Mouse (Mus musculus): Measurements from ENCODE around the gene Abca3. TPM values are rescaled to one million over a fixed set of nuclear protein-coding genes. Genes with fewer than 3 reads are reported as not detected.
"Not testable (repeated sequence)": the region's sequence is repeated elsewhere in the genome, so short reads cannot be mapped to it uniquely, and the experiment has no call there.

Gene Abca3
- polyA plus RNA-seq, 1 experiment from 2014 or later = 30.4 TPM

- H3K9ac ChIP-seq (ENCODE audit: low read depth, low read length) = peak overlapping the region; percentile 89
- H3K27me3 ChIP-seq (replicated peaks; ENCODE audit: control insufficient read depth, insufficient read depth, low read length) = no peaks in the 10 kb centered on the region
- peak overlapping the region; percentile 72 for H3K4me3 ChIP-seq (ENCODE audit: low read depth, low read length)
- H3K9me3 ChIP-seq (ENCODE audit: control insufficient read depth, low read length) = no peaks in the 10 kb centered on the region
- no peak overlapping the region for H3K27ac ChIP-seq (ENCODE audit: low read depth, low read length)
- H3K4me1 ChIP-seq (replicated peaks; ENCODE audit: control insufficient read depth, insufficient read depth, low read length) = peaks cover 19% of the 10 kb centered on the region
- WGBS = 86% methylated on average over 3 of the region's 3 CpGs
- DNase-seq (ENCODE audit: low spot score) = no peak
- H3K36me3 ChIP-seq (ENCODE audit: control insufficient read depth, insufficient read depth, low read length) = peaks cover 34% of the 10 kb centered on the region
- no peak for ATAC-seq (replicated peaks; ENCODE audit: low FRiP score)
- peak overlapping the region; percentile 84 for H3K4me2 ChIP-seq
Observed at GRCm38 (mm10) chr17:24416051-24416652, 64.4 kb downstream of the Abca3 start.

DNA sequence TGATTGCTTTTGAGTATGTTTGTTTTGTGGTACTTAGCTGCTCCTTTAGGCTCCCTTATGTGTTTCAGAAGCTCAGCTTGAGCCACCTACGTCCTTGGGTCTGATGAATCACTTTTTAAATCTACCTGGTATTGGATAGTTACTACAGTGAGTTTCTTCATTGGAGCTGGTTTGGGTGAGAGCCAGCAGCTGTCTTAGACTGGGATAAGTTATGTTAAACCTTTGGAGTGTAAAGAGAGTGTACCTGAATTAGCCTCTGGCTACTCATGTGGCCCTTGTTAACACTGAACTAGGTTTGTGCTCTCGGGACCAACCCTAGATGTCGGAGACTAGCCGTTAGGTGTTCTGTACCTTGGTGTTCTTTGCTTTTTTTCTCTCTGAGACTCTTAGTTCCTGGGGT, 71.4 kb downstream of the Abca3 start:
- no peak overlapping the region for H3K4me2 ChIP-seq
- H3K27me3 ChIP-seq (replicated peaks; ENCODE audit: control insufficient read depth, insufficient read depth, low read length) = no peaks in the 10 kb centered on the region
- H3K9ac ChIP-seq (ENCODE audit: low read depth, low read length) = no peak overlapping the region
- H3K36me3 ChIP-seq (ENCODE audit: control insufficient read depth, insufficient read depth, low read length) = peaks cover 59% of the 10 kb centered on the region
- DNase-seq (ENCODE audit: low spot score) (no peak), ATAC-seq (replicated peaks; ENCODE audit: low FRiP score) (no peak)
- H3K27ac ChIP-seq (ENCODE audit: low read depth, low read length) = no peak overlapping the region
- H3K9me3 ChIP-seq (ENCODE audit: control insufficient read depth, low read length) = no peaks in the 10 kb centered on the region
- 94% methylated on average over 4 of the region's 4 CpGs for WGBS
- H3K4me3 ChIP-seq (ENCODE audit: low read depth, low read length) = no peak overlapping the region
- H3K4me1 ChIP-seq (replicated peaks; ENCODE audit: control insufficient read depth, insufficient read depth, low read length) = 0 out of 2 replicates have a peak, but pooled peaks cover 5% of the 10 kb centered on the region

DNA sequence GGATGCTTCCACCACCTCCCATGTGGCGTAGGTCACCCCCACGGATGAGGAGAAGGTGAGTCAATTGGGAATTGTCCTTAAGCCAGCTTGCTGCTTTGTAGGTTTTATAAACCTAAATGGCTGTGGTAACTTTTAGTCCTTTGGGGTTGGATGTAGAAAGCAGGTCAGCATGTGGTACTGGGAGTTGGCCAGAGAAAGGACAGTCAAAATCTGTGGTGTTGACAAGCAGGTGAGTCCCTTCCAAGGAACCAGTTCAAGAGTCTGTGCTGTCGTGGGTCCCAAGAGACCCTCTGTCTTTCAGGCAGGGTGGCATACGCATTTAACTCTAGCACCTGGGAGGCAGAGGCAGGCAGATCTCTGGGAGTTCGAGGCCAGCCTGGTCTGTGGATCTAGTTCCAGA, 72.7 kb downstream of the Abca3 start:
- ATAC-seq (replicated peaks; ENCODE audit: low FRiP score) (no peak), DNase-seq (ENCODE audit: low spot score) (no peak)
- H3K4me3 ChIP-seq (ENCODE audit: low read depth, low read length) = no peak overlapping the region
- WGBS = 89% methylated on average over 5 of the region's 5 CpGs
- no peaks in the 10 kb centered on the region for H3K27me3 ChIP-seq (replicated peaks; ENCODE audit: control insufficient read depth, insufficient read depth, low read length)
- H3K4me2 ChIP-seq = no peak overlapping the region
- H3K9ac ChIP-seq (ENCODE audit: low read depth, low read length) = no peak overlapping the region
- 0 out of 2 replicates have a peak, but pooled peaks cover 5% of the 10 kb centered on the region for H3K4me1 ChIP-seq (replicated peaks; ENCODE audit: control insufficient read depth, insufficient read depth, low read length)
- no peaks in the 10 kb centered on the region for H3K9me3 ChIP-seq (ENCODE audit: control insufficient read depth, low read length)
- peaks cover 46% of the 10 kb centered on the region for H3K36me3 ChIP-seq (ENCODE audit: control insufficient read depth, insufficient read depth, low read length)
- no peak overlapping the region for H3K27ac ChIP-seq (ENCODE audit: low read depth, low read length)

DNA sequence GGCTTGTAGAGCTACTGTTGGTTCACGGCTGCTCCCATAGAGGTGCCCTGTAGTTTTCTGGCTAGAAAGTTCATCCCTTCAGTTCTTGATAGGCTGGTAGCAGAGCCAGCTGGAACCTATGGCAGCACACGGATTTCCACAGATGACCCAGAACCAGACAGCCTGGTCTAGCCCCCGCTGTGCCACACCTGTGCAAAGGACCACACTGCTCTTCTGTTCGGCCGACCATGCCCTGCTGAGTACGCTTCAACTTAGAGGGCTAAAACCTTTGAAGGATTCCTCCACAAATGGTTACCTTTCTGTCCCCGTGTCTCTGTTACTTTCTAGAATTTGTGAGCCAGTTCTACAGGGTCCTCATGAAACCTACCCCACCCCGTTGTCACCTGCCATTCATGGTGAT, 73.6 kb downstream of the Abca3 start:
- 92% methylated on average over 5 of the region's 8 CpGs for WGBS
- DNase-seq (ENCODE audit: low spot score); H3K27me3 ChIP-seq (replicated peaks; ENCODE audit: control insufficient read depth, insufficient read depth, low read length); H3K9me3 ChIP-seq (ENCODE audit: control insufficient read depth, low read length); ATAC-seq (replicated peaks; ENCODE audit: low FRiP score); H3K27ac ChIP-seq (ENCODE audit: low read depth, low read length); H3K4me1 ChIP-seq (replicated peaks; ENCODE audit: control insufficient read depth, insufficient read depth, low read length); H3K4me3 ChIP-seq (ENCODE audit: low read depth, low read length); H3K9ac ChIP-seq (ENCODE audit: low read depth, low read length); H3K4me2 ChIP-seq: not testable (repeated sequence)
- peaks cover 41% of the 10 kb centered on the region for H3K36me3 ChIP-seq (ENCODE audit: control insufficient read depth, insufficient read depth, low read length)

GRCm38 (mm10) chr17:24425905-24426304, 74.2 kb downstream of the Abca3 start:
- peaks cover 37% of the 10 kb centered on the region for H3K36me3 ChIP-seq (ENCODE audit: control insufficient read depth, insufficient read depth, low read length)
- DNase-seq (ENCODE audit: low spot score) (no peak), ATAC-seq (replicated peaks; ENCODE audit: low FRiP score) (no peak)
- no peak overlapping the region for H3K27ac ChIP-seq (ENCODE audit: low read depth, low read length)
- H3K9me3 ChIP-seq (ENCODE audit: control insufficient read depth, low read length) = no peaks in the 10 kb centered on the region
- peak overlapping the region; percentile 71 for H3K4me3 ChIP-seq (ENCODE audit: low read depth, low read length)
- H3K4me1 ChIP-seq (replicated peaks; ENCODE audit: control insufficient read depth, insufficient read depth, low read length) = 0 out of 2 replicates have a peak, but pooled peaks cover 5% of the 10 kb centered on the region
- no peak overlapping the region; the same call in 1 of the 2 replicates for H3K9ac ChIP-seq (ENCODE audit: low read depth, low read length)
- no peaks in the 10 kb centered on the region for H3K27me3 ChIP-seq (replicated peaks; ENCODE audit: control insufficient read depth, insufficient read depth, low read length)
- 85% methylated on average over 7 of the region's 7 CpGs for WGBS
- H3K4me2 ChIP-seq = peak overlapping the region; percentile 80

GRCm38 (mm10) chr17:24426471-24427169, 74.9 kb downstream of the Abca3 start, which contains the start of gene Eci1:
Gene Eci1 (plus strand): TSS chr17:24426641.
- Histone ChIP-seq H3K4me1 (replicated peaks; ENCODE audit: control insufficient read depth, insufficient read depth, low read length) (0 out of 2 replicates have a peak, but pooled peaks cover 5% of the 10 kb centered on the region), H3K9ac (ENCODE audit: low read depth, low read length) (peak within 1 kb of the TSS; percentile 90), H3K27ac (ENCODE audit: low read depth, low read length) (peak within 1 kb of the TSS; percentile 88), H3K27me3 (replicated peaks; ENCODE audit: control insufficient read depth, insufficient read depth, low read length) (no peaks in the 10 kb centered on the region), H3K4me3 (ENCODE audit: low read depth, low read length) (peak within 1 kb of the TSS; percentile 71), H3K4me2 (peak within 1 kb of the TSS; percentile 80), H3K9me3 (ENCODE audit: control insufficient read depth, low read length) (no peaks in the 10 kb centered on the region), H3K36me3 (ENCODE audit: control insufficient read depth, insufficient read depth, low read length) (peaks cover 30% of the 10 kb centered on the region)
- ATAC-seq (replicated peaks; ENCODE audit: low FRiP score) (peak; percentile 98), DNase-seq (ENCODE audit: low spot score) (peak; percentile 92)
- WGBS = under 1% methylated on average over 48 of the region's 48 CpGs

DNA sequence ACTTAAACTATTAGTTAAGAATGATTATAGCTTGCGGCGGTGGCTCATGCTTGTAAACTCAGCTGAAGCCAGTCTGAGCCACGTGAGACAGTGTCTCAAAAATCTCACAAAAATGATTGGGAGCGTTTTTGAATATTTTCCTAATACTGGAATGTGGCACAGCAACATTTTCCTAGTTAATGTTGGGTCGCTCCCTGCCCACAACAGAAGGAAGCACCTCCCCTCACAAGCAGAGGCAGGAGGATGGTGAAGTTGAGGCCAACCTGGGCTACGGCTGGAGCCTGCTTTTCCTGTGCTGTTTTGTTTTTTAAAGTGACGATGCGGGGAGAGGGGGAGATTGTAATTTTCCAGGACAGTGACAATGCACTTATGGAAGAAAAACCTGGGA, 75.4 kb downstream of the Abca3 start:
- H3K4me2 ChIP-seq = peak overlapping the region; percentile 80
- ATAC-seq (replicated peaks; ENCODE audit: low FRiP score) (peak; percentile 30; the same call in 1 of the 2 replicates), DNase-seq (ENCODE audit: low spot score) (peak; percentile 42)
- peak overlapping the region; percentile 88 for H3K27ac ChIP-seq (ENCODE audit: low read depth, low read length)
- no peaks in the 10 kb centered on the region for H3K9me3 ChIP-seq (ENCODE audit: control insufficient read depth, low read length)
- H3K4me3 ChIP-seq (ENCODE audit: low read depth, low read length) = peak overlapping the region; percentile 71
- peak overlapping the region; percentile 90 for H3K9ac ChIP-seq (ENCODE audit: low read depth, low read length)
- H3K36me3 ChIP-seq (ENCODE audit: control insufficient read depth, insufficient read depth, low read length) = peaks cover 26% of the 10 kb centered on the region
- H3K4me1 ChIP-seq (replicated peaks; ENCODE audit: control insufficient read depth, insufficient read depth, low read length) = 0 out of 2 replicates have a peak, but pooled peaks cover 5% of the 10 kb centered on the region
- no peaks in the 10 kb centered on the region for H3K27me3 ChIP-seq (replicated peaks; ENCODE audit: control insufficient read depth, insufficient read depth, low read length)
- WGBS = 3% methylated on average over 8 of the region's 8 CpGs

DNA sequence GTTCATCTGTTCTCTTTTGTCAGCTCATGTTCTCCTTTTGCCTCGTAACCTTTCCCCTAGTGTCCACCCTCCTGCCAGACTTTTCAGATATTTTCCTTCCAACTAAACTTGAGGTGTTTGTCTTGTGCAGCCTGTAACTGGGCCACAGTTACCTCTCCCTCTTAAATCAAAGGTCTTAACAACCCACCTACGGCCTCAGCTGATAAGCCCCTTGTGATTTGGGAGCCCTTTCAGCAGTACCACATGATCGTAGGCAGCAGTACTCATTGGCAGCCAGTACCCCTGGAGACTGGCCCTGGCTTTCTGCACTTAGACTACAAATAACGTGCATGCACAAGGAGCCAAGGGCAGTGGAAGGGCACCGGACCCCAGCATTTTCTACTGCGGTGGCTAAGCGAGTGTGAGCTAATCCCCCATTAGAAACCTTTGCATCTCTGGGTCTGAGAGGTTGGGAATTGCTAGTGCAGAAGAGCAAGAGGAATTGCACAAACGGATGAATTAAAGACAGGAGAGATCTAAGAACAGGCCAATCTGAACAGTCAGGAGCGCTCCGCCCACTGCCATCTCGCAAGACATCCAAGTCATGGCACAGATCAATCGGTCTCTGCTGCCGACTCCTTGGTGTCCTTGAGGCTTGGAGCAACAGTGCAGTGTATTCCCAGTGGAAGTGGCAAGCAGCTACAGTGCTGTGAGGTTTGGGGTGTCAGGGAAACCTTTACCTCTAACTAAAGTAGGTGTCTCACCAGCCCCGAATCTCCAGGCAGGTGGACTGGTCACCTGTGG, 77.6 kb downstream of the Abca3 start:
- Histone ChIP-seq H3K4me1 (replicated peaks; ENCODE audit: control insufficient read depth, insufficient read depth, low read length) (0 out of 2 replicates have a peak, but pooled peaks cover 5% of the 10 kb centered on the region), H3K4me2 (no peak overlapping the region), H3K9me3 (ENCODE audit: control insufficient read depth, low read length) (no peaks in the 10 kb centered on the region), H3K4me3 (ENCODE audit: low read depth, low read length) (no peak overlapping the region), H3K27ac (ENCODE audit: low read depth, low read length) (no peak overlapping the region), H3K9ac (ENCODE audit: low read depth, low read length) (no peak overlapping the region), H3K27me3 (replicated peaks; ENCODE audit: control insufficient read depth, insufficient read depth, low read length) (no peaks in the 10 kb centered on the region), H3K36me3 (ENCODE audit: control insufficient read depth, insufficient read depth, low read length) (peaks cover 12% of the 10 kb centered on the region)
- DNase-seq (ENCODE audit: low spot score) (no peak), ATAC-seq (replicated peaks; ENCODE audit: low FRiP score) (no peak)
- WGBS = 83% methylated on average over 14 of the region's 14 CpGs
